Mouse (Mus musculus): ENCODE results near the gene Btbd9. TPM values are rescaled to one million over a fixed set of nuclear protein-coding genes. Genes with fewer than 3 reads are reported as not detected.

Gene Btbd9
- total and polyA plus RNA-seq, 3 experiments, result 24.7 to 33.8 TPM; not detected in 1

- Histone ChIP-seq H3K9ac (ENCODE audit: control insufficient read depth, low read depth, low read length, poor library complexity, severe bottlenecking) (no peak overlapping the region), H3K4me3 (ENCODE audit: control insufficient read depth in 1 of 2, insufficient read depth in 1 of 2, low read depth in 2 of 2, low read length in 2 of 2) (no peak overlapping the region), H3K36me3 (ENCODE audit: control insufficient read depth in 1 of 2, insufficient read depth in 2 of 2, low read length in 2 of 2) (peaks cover under 1 to 2% of the 10 kb centered on the region in 2 experiments; a peak in 2 of 4 replicates), H3K27ac (ENCODE audit: control insufficient read depth, low read depth, low read length) (no peak overlapping the region), H3K27me3 (ENCODE audit: control insufficient read depth in 1 of 2, insufficient read depth in 2 of 2, low read length in 2 of 2) (no peaks in the 10 kb centered on the region), H3K9me3 (replicated peaks; ENCODE audit: insufficient read depth, low read length) (no peaks in the 10 kb centered on the region), H3K79me2 (ENCODE audit: control insufficient read depth, insufficient read depth, low read length, poor library complexity) (no peaks in the 10 kb centered on the region), H3K4me1 (ENCODE audit: control insufficient read depth in 1 of 2, insufficient read depth in 2 of 2, low read length in 2 of 2) (no peaks in the 10 kb centered on the region)
- TF ChIP-seq SIN3A (IDR thresholded peaks at IDR 0.05; ENCODE audit: low read length) (no peak), TAL1 (IDR thresholded peaks at IDR 0.05; ENCODE audit: low read length) (no peak), SMC3 (IDR thresholded peaks at IDR 0.05; ENCODE audit: low read depth, low read length) (no peak), GABPA (IDR thresholded peaks at IDR 0.05; ENCODE audit: low read depth, low read length) (no peak), NELFE (IDR thresholded peaks at IDR 0.05; ENCODE audit: low read depth, low read length) (no peak), ZKSCAN1 (IDR thresholded peaks at IDR 0.05; ENCODE audit: low read depth, low read length) (no peak), RCOR1 (IDR thresholded peaks at IDR 0.05; ENCODE audit: low read depth, low read length) (no peak)
- DNase-seq (ENCODE audit: low read depth, low spot score), result no peak
Measured at GRCm38 (mm10) chr17:30490086-30490485, 86.2 kb downstream of the Btbd9 start.

DNA sequence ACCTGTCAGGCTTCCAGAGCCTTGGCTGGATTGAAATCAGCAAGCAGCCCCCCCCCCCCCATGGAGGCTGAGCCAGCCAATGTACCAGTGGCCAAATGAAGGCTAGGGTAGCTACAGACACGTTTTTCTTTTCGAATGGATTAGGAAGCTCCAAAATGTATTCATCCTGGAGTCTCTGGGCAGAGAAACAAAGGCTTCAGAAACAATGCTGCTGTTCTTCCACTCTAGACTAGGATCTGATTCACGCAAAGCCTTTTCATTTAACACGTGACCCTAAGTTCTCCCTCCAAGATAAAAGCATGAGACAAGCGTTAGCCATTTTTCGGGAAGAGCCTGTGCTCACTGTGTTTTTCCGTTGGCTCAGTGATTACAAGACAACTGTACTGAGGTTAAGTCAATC, 86.7 kb downstream of the Btbd9 start:
- Histone ChIP-seq H3K79me2 (ENCODE audit: control insufficient read depth, insufficient read depth, low read length, poor library complexity) (no peaks in the 10 kb centered on the region), H3K9ac (ENCODE audit: control insufficient read depth, low read depth, low read length, poor library complexity, severe bottlenecking) (no peak overlapping the region), H3K27me3 (ENCODE audit: control insufficient read depth in 1 of 2, insufficient read depth in 2 of 2, low read length in 2 of 2) (no peaks in the 10 kb centered on the region), H3K36me3 (ENCODE audit: control insufficient read depth in 1 of 2, insufficient read depth in 2 of 2, low read length in 2 of 2) (peaks cover 0 to 2% of the 10 kb centered on the region in 2 experiments; a peak in 2 of 4 replicates), H3K4me3 (ENCODE audit: control insufficient read depth in 1 of 2, insufficient read depth in 1 of 2, low read depth in 2 of 2, low read length in 2 of 2) (no peak overlapping the region), H3K9me3 (replicated peaks; ENCODE audit: insufficient read depth, low read length) (no peaks in the 10 kb centered on the region), H3K4me1 (ENCODE audit: control insufficient read depth in 1 of 2, insufficient read depth in 2 of 2, low read length in 2 of 2) (no peaks in the 10 kb centered on the region), H3K27ac (ENCODE audit: control insufficient read depth, low read depth, low read length) (no peak overlapping the region)
- no peak for DNase-seq (ENCODE audit: low read depth, low spot score)
- no peak for TF ChIP-seq TAL1 (IDR thresholded peaks at IDR 0.05; ENCODE audit: low read length)
- no peak for TF ChIP-seq E2F4 (IDR thresholded peaks at IDR 0.05; ENCODE audit: borderline replicate concordance, low read depth, low read length)
- TF ChIP-seq SMC3 (IDR thresholded peaks at IDR 0.05; ENCODE audit: low read depth, low read length), result no peak
- no peak for TF ChIP-seq BHLHE40 (IDR thresholded peaks at IDR 0.05; ENCODE audit: borderline replicate concordance, low read depth, low read length)
- no peak for TF ChIP-seq GATA1 (IDR thresholded peaks at IDR 0.05; ENCODE audit: low read depth, low read length)
- TF ChIP-seq ETS1 (IDR thresholded peaks at IDR 0.05; ENCODE audit: low read depth, low read length), result no peak
- no peak for TF ChIP-seq POLR2AphosphoS5 (IDR thresholded peaks at IDR 0.05; ENCODE audit: borderline replicate concordance, low read depth, low read length)
- no peak for TF ChIP-seq CHD1 (IDR thresholded peaks at IDR 0.05; ENCODE audit: low read depth, low read length)
- TF ChIP-seq ZKSCAN1 (IDR thresholded peaks at IDR 0.05; ENCODE audit: low read depth, low read length), result no peak
- no peak for TF ChIP-seq USF1 (IDR thresholded peaks at IDR 0.05; ENCODE audit: low read depth, low read length)
- no peak for TF ChIP-seq MAX (IDR thresholded peaks at IDR 0.05; ENCODE audit: low read length)
- no peak for TF ChIP-seq POLR2AphosphoS2 (IDR thresholded peaks at IDR 0.05; ENCODE audit: low read length)
- TF ChIP-seq GABPA (IDR thresholded peaks at IDR 0.05; ENCODE audit: low read depth, low read length), result no peak
- no peak for TF ChIP-seq NRF1 (IDR thresholded peaks at IDR 0.05; ENCODE audit: insufficient read depth, low read depth, low read length, poor library complexity, severe bottlenecking)
- TF ChIP-seq HCFC1 (IDR thresholded peaks at IDR 0.05; ENCODE audit: low read depth, low read length), result no peak
- TF ChIP-seq CHD2 (IDR thresholded peaks at IDR 0.05; ENCODE audit: low read length), result no peak
- no peak for TF ChIP-seq MEF2A (IDR thresholded peaks at IDR 0.05; ENCODE audit: extremely low read depth, insufficient replicate concordance, low read depth, low read length, poor library complexity, severe bottlenecking)
- no peak for TF ChIP-seq MXI1 (IDR thresholded peaks at IDR 0.05; ENCODE audit: low read depth, low read length)

All from MEL (cell line).